Mouse (Mus musculus) MN1 (cell line): Measurements from ENCODE around the gene Baz2a.
"Not testable (repeated sequence)": the region's sequence is repeated elsewhere in the genome, so short reads cannot be mapped to it uniquely, and the experiment has no call there.

Experiments
- DNase-seq: peaks from one replicate; pipeline ENCODE4 v3.0.0-alpha.2; 2016; ENCODE audit warnings: low spot score

Baz2a gene

DNA sequence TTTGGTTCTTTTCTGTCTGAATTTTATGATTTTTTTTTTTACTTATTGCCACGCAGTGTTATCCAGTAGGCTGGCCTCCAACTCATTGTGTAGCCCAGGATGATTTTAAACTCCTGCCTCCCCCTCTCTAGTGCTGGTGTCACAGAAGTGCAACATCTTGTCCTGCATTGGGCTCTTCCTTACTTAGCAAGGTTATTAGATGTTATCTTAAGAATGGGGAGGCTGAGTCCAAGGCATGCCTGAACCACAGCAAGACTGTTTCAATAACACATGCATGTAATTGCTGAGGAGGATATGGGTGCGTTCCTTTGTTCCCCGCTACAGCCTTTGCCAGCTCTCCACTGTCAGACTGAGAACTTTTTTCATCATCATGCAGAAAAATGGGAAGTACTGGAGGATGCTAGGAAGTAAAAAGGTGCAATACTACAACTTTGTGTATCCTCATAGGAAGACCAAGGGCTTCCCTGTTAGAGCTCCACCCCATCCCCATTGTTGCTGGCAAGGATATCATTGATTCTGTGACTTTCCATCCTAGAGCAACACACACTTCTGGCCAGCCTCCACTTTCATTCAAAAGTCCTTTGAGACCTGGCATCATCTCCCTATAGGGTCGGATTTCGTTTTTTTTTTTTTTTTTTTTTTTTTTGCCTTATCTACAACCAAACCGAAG, 9.4 kb upstream of the Baz2a start:
- peak; percentile 75 for DNase-seq

DNA sequence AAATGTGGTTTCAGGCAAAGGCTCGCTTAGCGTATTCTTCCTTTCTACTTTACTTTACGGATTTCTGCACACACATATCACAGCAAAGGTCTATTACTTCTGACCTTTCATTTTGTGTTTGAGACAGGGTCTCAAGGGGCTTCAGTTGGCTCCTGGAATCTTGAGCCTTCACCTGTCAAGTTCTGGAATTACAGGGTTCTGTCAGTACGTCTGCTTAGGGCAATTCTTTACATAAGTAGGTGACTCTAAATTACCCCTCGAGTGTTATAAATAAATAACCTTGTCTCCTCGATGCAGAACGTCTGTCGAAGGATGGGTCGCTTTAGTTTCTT, 8.9 kb upstream of the Baz2a start:
- no peak for DNase-seq

DNA sequence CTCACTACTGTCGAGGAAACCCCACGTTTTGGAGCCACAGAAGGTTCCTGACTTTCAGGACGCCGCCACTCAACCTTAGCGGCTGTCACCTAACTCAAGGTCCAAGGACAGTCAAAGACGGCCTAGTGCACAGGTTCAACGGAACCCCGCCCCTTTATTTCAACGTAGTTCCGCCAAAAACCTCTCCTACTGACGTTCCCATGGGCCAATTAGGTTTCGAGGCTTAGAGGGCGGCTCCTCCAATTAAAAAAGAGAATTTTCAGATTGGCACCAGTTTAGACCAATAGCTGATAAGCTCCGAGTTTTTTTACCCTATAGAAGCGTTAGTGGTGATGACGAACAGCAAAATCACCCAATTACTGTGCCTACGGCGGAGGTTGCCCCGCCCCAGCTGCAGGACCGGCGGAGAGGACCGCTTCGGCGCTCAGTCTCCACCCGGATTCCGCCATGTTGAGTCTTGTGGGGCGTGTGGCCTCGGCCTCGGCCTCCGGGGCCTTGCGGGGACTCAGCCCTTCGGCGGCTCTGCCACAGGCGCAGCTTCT, 8.4 kb upstream of the Baz2a start, which contains the start of gene Atp5b:
TSS of gene Atp5b (plus strand) at position 394 of the 542 bp plus-strand sequence.
- peak; percentile 100 for DNase-seq

DNA sequence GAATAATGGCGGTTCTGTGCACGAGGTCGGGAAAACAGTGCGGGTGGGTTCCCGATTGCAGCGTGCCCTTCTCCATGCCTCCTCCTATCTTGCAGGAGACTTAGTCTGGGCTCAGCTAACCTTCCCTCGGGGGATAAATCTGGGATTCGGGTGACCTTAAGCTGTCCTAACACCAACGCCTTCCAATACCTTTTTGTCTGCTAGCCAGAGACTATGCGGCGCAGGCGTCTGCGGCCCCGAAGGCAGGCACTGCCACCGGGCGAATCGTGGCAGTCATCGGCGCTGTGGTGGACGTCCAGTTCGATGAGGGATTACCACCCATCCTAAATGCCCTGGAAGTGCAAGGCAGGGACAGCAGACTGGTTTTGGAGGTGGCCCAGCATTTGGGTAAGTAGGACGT, 7.7 kb upstream of the Baz2a start:
- DNase-seq, result no peak

DNA sequence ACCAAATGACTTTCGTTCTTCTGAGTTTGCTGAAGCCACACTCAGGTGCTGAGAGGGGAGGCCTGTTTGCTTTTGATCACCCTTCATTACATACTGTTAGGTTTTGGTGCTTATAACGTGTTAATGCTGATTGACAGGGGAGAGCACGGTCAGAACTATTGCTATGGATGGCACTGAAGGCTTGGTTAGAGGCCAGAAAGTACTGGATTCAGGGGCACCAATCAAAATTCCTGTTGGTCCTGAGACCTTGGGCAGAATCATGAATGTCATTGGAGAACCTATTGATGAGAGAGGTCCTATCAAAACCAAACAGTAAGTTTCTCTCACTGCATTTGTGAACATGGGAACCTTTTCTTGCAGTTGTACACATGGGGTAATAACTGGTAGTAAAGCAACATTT, 7.2 kb upstream of the Baz2a start:
- DNase-seq, result no peak

DNA sequence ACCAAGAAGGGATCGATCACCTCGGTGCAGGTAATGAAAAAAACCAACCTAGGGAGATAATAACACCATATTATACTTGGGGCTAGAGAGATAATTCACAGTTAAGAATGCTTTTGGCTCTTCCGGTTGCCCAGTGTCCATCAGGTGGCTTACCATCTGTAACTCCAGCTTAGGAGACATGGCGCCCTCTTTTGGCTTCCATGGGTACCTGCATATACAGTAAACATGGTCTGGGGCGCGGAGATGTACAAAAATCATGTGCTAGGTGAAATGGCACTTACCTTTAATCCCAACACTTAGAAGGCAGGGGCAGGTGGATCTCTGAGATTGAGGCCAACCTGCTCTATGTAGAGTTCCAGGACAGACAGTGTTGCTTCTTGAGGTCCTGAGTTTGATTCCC, 5.0 kb upstream of the Baz2a start:
- DNase-seq, result peak; percentile 76

DNA sequence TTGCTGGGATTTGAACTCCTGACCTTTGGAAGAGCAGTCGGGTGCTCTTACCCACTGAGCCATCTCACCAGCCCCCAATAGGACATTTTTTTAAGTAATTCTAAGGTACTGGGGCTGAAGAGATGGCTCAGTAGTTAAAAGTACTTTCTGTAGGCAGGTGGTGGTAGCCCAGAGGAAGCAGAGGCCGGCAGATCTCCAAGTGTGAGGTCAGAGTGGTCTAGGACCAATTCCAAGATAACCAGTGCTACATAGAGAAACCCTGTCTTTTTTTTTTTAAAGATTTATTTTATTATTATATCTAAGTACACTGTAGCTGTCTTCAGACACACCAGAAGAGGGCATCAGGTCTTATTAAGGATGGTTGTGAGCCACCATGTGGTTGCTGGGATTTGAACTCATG, 4.2 kb upstream of the Baz2a start:
- DNase-seq, result not testable (repeated sequence)

DNA sequence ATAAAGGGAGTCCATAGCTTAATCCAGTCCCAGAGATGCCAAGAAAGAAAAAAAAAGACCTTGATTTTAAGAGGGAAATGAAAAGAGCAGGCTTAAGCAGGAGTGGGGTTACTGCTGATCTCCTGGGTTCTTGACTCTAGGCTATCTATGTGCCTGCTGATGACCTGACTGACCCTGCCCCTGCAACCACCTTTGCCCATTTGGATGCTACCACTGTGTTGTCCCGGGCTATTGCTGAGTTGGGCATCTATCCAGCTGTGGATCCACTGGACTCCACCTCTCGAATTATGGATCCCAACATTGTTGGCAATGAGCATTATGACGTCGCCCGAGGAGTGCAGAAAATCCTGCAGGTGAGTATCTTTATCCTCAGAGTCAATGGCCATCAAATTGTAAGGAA, 3.2 kb upstream of the Baz2a start:
- DNase-seq, result no peak

DNA sequence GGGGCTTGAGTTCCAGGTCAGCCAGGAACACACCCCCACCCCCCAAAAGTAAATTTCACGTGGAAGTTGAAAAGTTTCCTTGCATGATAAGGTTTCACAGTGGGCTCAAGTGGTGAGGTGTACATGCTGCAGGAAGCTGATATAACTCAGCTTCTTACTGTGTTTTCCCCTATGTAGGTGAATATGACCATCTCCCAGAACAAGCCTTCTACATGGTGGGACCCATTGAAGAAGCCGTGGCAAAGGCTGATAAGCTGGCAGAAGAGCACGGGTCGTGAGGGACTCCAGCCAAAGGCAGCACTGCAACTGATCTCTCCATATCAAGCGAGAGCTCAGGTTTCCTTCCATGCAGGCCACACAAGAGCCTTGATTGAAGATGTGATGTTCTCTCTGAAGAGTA, 1.5 kb upstream of the Baz2a start:
- no peak for DNase-seq

DNA sequence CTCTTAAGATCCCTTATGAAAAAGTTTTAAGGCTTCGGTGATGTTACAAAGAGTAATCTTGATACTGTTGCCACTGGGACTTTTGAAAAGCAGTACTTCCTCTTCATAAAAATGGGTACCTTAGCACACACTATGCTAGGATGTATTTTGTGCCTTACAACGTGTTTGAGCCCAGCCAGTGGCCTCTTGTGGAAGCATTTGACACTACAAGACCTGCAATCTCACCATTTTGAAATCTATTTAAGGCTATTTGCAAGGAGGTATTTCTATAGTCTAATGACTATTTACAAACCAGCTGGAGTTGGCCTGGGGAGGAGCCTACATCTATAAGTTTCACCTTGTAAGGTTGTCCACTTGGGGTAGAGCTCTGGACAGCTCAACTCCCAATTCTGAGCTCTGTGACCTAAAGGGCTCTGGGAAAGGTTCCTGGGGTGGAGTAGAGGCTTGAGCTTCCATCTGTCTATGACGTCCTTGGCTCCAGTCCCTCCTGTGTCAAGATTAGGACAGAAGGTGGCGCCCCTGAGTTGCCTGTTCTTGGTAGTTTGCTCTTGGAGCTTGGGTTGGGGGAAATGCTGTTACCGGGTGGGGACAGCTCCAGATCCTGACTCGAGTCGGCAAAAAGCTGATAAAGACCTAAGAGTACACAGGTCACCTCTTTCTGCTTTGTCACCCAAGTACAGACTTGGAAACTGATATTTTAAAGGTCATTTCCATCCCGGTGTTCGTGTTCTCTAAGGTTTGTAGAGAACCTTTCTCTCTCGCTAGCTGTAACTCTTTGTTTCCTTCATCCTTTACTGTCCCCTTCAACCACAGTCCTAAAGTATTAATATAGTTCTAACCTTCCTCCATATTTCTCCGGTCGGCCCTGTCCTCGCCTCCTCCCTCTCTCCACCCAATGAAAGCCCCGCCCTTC, 470 bp upstream of the Baz2a start:
- peak; percentile 98 for DNase-seq

DNA sequence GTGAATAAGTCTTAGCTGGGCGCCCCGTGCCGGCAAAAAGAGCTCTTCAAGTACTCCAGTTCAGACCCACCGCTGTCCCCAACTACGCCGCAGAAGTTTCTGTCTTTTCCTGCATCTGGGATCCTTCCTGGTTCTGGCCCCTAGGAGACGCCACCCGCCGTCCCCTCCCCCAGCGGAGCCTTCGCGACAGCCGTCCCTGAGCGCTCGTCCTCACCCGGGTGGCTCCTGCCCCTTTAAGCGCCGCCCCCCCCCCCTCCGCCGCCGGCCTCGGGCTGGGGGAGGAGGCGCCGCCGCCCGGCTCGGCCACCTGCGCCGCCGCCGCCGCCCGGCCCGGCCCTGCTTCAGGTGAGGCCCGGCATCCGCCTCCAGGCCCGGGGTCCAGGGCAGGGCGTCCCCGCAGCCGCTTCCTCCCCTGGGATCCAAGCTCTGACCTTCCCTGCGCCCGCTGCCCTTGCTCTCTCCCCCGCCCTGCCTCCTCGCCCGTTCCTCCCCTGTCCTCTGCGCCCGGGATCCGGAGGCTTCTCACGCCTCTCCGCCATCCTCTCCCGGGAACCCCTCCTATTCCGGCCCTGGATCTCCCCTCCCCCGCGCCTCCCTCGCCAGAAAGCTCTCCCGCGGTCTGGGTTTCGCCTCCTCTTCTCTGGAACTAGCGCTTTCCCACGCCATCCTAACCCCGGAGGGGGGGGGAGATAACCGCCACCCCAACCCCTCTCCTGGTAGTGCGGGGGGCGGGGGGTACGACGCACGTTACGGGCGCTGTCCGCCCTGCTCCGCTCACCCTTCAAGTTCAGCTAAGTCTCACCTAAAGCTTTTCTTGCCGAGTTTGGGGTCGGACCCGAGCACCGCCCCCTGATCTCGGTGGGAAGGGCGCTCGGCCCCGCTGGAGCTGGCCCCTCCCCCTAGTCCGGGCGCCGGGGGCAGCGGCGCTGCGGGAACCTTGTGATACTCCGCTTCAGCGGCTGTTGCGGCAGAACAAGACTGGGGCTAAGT, 1.4 kb downstream of the Baz2a start:
- peak; percentile 93 for DNase-seq

DNA sequence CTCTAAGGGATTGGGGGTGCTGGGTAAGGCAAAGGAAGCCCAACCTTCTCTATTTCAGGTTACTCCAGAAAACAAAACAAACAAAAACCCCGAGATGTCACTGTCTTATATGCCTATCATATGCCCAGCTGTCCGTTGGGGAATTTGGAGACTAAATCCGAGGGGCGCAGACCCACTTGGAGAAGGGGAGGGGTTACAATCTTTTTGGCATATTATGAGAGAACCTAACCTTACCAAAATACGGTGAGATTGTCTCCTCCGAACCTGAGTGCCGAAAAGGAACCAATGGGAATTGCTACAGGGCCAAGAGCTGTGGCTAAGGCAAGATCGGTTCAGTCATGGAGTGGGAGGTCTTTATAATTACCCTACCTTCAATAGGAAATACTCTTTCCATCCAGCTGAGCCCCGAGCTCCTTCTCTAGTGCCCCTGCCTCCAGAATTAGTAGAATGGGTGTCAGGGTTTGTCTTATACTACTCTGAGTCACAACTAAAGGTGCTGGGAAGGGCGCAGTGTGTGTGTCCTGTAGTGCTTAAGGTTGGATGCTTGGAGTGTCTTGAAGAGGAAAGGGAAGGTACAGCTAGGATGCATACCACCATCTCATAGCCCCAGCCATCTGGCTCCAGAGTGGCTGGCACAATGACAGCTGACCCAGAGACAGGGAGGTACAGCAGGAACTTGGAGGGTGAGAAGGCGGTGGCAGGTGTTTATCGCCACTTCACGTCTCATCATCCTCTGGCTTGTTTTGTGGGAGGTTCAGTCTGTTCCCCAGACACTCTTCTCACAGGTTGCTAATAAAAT, 2.3 kb downstream of the Baz2a start:
- DNase-seq, result peak; percentile 77

DNA sequence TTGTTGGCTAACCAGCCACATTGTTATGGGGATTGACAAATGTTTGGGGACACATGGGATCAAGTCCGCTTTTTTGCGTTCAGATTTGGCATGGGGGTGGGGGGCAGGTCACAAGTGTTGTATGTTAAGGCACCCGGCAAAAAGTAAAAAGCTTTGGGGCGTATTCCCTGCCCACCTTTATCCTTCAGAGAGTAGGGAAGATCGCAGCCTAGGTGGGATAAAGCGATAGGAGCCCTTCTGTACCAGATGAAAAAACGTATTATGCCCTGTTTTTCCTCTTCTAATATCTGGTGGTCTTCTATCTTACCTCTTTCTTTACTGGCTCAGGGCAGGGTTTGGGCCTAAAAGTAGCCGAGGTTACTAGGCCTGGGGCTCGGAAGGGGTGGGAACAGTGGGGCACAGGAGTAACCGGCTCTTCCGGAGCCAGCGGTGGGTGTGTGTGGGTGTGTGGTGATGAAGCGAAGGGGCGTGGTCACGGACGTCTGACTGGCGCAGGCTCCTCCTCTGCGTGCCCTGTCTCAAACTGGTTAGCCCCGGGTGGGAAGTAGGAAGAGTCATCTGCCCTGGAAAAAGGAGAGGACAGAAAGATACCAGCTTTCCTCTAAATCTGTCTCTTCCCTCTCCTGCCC, 3.1 kb downstream of the Baz2a start:
- DNase-seq, result peak; percentile 96

DNA sequence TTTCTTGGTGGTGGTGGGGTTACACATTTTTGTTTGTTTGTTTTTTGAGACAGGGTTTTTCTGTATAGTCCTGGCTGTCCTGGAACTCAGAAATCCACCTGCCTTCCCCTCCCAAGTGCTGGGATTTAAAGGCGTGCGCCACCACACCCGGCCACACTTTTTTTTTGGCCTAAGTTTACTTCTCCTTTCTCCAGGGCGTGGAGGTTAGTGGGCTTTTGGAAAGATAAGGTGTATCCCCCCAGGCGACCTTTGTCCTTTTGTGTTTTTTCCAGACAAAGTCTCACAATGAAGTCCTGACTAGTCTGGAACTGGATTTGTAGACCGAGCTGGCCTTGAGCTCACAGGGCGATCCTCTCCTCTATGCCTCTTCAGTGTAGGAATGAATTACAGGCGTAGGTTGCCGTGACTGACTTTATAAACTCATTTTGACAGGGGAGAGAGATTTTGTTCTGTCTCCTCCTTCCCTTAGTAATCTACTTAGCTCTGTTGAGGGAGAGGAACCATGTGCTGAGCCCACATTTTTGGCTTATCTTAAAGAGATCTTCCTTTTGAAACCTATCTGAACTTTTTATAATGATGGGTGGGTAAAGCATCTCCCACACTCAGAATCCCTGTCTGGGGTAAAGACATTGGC, 3.7 kb downstream of the Baz2a start:
- DNase-seq, result no peak

DNA sequence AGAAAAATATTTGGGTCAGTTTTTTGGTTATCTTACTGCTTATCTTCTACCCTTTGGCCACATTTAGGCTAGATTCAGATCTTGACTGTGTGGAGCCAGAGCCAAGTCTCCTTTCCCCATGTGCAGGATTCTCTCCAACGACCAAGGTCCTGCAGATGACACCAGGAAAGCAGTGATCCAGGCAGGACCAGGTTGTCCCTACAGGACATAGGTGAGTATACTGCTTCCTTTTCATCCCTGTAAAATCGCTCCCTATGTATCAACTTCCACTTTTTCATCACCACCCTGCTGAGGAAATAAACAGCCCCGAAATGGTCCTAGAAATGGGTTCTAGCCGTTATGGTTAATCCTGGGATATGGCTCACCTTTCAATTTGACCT, 4.9 kb downstream of the Baz2a start:
- no peak for DNase-seq

DNA sequence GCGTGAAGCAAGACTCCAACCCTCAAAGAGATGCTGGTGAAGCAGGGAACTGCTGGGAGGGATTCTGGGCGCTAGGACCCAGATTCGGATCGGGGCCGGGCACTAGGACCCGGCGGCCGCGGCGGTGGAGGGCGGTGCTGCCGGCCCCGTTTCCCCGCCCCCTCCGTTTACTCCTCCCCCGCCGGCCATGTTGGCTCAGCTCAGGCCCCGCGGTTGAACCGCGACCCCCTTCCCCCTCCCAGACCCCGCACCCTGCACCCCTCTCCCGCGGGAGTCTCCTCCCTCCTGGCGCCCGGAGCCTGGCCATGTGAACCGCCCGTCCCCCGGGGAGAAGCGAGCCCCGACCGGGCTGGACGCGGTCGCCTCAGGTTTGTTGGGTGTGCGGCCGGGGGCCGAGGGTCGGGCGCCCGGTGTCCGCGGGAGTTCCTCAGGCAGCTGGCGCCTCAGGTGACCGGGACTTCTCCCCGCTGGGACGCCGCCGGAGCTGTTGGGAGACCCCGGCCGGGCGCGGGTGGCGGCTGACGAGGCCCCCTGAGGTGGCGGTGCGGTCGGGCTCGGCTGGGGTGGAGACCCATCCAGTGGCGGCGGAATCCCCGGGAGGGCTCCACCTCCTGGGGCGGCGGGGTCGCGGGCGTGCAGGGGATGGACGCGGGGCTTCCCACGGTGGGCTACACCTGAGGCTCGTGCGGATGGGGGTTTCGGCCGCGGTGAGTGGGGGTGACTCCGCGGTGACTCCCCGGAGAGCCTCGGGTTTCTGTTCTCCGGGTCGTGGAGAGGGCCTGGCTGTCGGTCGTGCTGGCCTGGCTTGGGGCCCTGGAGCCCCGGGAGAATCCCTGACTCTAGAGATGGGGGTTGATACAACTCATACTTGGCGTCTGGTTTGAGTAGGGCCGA, 5.6 kb downstream of the Baz2a start:
- peak; percentile 96 for DNase-seq

DNA sequence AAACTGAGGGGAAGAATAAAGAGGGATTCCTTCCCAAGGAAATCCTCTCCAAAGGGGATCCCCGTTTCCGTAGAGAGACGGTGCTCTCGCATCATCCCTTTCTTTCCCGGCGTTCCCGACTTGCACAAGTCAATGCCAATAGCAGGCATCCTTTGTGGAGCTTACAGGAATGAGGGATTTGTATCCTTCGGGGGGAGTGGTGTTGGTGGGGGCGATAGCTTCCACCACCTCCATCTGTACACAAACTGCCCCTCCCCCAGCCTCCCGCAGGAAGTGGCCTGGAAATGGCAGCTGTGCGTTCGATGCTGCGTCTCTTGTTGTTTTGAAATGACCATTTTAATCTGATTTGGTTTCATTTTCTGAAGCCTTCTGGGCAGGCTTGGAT, 6.2 kb downstream of the Baz2a start:
- DNase-seq, result peak; percentile 83

DNA sequence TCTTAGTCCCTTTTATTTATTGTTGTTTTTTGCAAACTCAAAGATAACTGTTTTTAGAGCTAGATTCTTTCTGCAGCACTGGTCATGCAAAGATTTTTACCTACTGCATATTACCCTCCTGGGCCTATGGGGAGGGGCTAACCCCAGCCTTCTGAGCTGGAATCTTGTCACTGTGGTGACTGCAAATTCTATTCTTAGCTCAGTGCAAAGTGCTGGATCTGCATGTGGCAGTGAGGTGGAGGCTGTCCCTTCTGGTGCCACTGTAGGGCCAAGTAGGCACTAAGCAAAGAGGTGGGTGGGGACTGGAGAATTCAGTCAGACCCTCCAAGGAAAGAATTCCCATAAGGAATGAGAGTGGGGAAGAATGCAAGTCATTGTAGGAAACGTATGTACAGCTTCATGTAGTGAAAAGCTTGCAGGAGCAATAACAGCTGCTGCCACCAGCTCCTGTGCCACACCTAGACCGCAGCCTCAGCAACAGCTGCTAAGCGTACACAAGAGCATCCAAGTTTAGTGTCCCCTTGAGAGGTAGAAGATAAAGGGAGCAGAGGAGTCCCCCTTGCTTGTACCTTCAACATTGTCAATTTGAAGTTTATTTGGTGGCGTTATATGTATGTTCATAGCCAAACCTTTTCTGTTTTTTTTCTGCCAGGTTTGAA, 18.9 kb downstream of the Baz2a start:
- DNase-seq, result no peak

DNA sequence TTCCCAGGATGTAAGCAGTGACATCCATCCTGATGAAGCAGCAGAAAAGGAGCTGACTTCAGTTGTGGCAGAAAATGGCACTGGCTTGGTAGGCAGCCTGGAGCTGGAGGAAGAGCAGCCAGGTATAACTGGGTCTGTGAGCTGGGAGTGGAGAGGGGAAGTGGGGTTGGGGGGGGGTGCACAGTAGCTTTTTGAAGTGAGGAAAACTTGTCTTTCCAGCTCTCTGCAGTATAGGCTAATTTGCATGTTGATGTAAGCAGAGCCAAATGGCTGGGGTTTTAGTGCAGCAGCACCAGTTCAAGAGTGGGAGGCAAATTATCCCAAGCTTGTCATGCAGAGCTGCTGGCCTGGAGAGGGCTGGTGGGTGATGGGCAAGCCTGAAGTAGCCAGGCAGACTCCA, 19.9 kb downstream of the Baz2a start:
- DNase-seq, result no peak
